Mouse (Mus musculus) C2C12 (cell line): ENCODE measurements around the gene Tiam1. TPM values are rescaled to one million over a fixed set of nuclear protein-coding genes. Genes with fewer than 3 reads are reported as not detected.

Experiments
- H3K27me3 ChIP-seq: one replicate; pipeline ENCODE4 v1.6.1; 2011; ENCODE audit not compliant: control insufficient read depth, insufficient read depth, insufficient read length
- H3K36me3 ChIP-seq: one replicate; pipeline ENCODE4 v1.6.1; 2011; ENCODE audit not compliant: control insufficient read depth, insufficient read depth
- H3K4me3 ChIP-seq: one replicate; pipeline ENCODE4 v1.5.1; 2011; ENCODE audit warnings: mild to moderate bottlenecking, control low read depth; ENCODE audit not compliant: poor library complexity, insufficient read depth, severe bottlenecking
- H3K79me2 ChIP-seq: one replicate; pipeline ENCODE4 v1.6.1; 2011; ENCODE audit not compliant: control insufficient read depth, insufficient read depth
- H3K79me3 ChIP-seq: one replicate; pipeline ENCODE4 v1.6.1; 2011; ENCODE audit warnings: low read depth, control low read depth
- H3ac ChIP-seq: one replicate; pipeline ENCODE3; 2011; ENCODE audit warnings: low read depth; ENCODE audit not compliant: control insufficient read depth, insufficient read length
- CEBPB ChIP-seq: IDR thresholded peaks from one replicate; pipeline ENCODE4 v1.6.1; 2011; ENCODE audit warnings: low read depth, mild to moderate bottlenecking, control low read depth, moderate library complexity
- CTCF ChIP-seq: IDR thresholded peaks from one replicate; pipeline ENCODE4 v1.5.1; 2011; ENCODE audit not compliant: control insufficient read depth, insufficient read depth, insufficient read length
- FOSL1 ChIP-seq: IDR thresholded peaks from one replicate; pipeline ENCODE4 v1.8.0; 2011; ENCODE audit warnings: mild to moderate bottlenecking, low read length; ENCODE audit not compliant: poor library complexity, insufficient read depth, severe bottlenecking
- MAX ChIP-seq: IDR thresholded peaks from one replicate; pipeline ENCODE4 v1.6.1; 2011; ENCODE audit warnings: mild to moderate bottlenecking, control low read depth
- MYOD1 ChIP-seq: IDR thresholded peaks from one replicate; pipeline ENCODE4 v1.6.1; 2011; ENCODE audit warnings: low read depth; ENCODE audit not compliant: control insufficient read depth, insufficient read length
- MYOG ChIP-seq: IDR thresholded peaks from one replicate; pipeline ENCODE4 v1.6.1; 2011; ENCODE audit not compliant: control insufficient read depth, insufficient read length; ENCODE audit errors: extremely low read depth
- USF1 ChIP-seq: IDR thresholded peaks from one replicate; pipeline ENCODE4 v1.6.1; 2011; ENCODE audit warnings: low read depth, mild to moderate bottlenecking, control low read depth, moderate library complexity
- polyA plus RNA-seq: library from polyadenylated mRNA; unstranded; fragments of >200 nt; fragmentation: generic; extraction: Trizol; gene quantifications from one replicate; pipeline ENCODE4 v1.2.1, GENCODE M21; 2012; ENCODE audit warnings: missing spikeins

The Tiam1 gene
- polyA plus RNA-seq, 1 experiment: 6.9 TPM

DNA sequence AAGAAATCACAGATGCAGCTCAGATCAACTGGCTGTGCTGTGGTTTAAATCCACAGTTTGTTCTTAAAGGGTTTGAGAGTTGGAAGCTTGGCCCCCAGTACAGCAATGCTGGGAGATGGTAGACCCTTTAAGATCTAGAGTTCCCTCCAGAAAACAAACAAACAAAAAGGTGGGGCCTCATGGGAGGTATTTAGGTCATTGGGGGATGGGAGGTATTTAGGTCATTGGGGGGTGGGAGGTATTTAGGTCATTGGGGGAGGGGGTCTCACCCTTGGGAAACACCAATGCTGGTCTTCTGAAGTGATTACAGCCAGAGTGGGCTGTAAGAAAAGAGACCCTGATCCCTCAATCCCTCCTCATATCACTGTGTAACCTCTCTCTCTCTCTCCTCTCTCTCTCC, 257.0 kb downstream of the Tiam1 start:
- Histone ChIP-seq H3K79me3 (no peaks in the 10 kb centered on the region), H3K27me3 (no peaks in the 10 kb centered on the region), H3K36me3 (no peaks in the 10 kb centered on the region), H3K4me3 (no peak overlapping the region), H3ac (no peak overlapping the region), H3K79me2 (no peaks in the 10 kb centered on the region)
- TF ChIP-seq MYOD1 (no peak), USF1 (no peak), CTCF (no peak), CEBPB (no peak), MAX (no peak), FOSL1 (no peak), MYOG (no peak)

DNA sequence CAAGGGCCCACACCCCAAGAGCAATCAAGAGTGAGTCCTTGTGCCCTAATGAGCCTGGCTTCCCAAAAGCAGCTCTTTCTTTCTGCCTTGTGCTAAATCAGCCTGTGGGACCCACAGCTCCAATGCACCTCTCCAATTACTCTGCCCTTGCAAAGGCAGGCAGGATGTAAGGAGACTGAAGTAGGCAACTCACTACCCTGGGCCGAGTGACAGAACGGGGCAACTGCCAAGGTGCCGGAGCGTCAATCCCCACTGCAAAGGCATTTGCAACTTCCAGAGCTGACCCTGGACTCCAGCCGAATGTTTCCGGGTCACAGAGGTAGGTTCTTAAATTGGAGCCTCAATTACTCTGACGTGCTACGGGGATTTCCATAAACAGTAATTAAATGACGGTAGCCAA, 257.9 kb downstream of the Tiam1 start:
- H3K79me3 ChIP-seq: no peaks in the 10 kb centered on the region
- H3K36me3 ChIP-seq: no peaks in the 10 kb centered on the region
- no peak overlapping the region for H3ac ChIP-seq
- no peaks in the 10 kb centered on the region for H3K79me2 ChIP-seq
- TF ChIP-seq MAX: no peak
- no peak for TF ChIP-seq USF1
- TF ChIP-seq MYOG: no peak
- no peak for TF ChIP-seq CTCF
- no peak for TF ChIP-seq FOSL1
- no peak overlapping the region for H3K4me3 ChIP-seq
- no peaks in the 10 kb centered on the region for H3K27me3 ChIP-seq

DNA sequence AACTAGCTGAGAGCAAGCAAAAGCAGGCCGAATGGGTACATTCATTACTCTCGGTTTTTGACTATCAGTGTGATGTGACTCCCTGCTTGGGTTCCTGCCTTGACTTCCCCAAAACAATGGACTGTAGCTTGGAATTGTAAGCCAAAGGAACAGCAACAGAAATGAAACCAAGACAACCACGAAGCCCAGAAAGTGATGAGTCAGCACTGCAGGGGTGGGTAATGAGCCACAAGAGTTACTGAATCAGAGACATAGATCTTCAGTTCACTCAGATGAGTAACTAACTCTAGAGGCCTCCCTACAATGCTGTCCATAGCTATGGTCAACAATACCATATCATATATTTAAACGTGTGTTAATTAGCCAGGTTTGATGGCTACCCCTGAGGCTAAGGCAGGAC, 259.7 kb downstream of the Tiam1 start:
- TF ChIP-seq CTCF (no peak), FOSL1 (no peak), MYOD1 (no peak), USF1 (no peak), MAX (no peak), CEBPB (no peak), MYOG (no peak)
- Histone ChIP-seq H3K79me2 (no peaks in the 10 kb centered on the region), H3K79me3 (no peaks in the 10 kb centered on the region), H3ac (no peak overlapping the region), H3K36me3 (no peaks in the 10 kb centered on the region), H3K27me3 (no peaks in the 10 kb centered on the region), H3K4me3 (no peak overlapping the region)

- no peak overlapping the region for H3ac ChIP-seq
- no peaks in the 10 kb centered on the region for H3K79me2 ChIP-seq
- H3K36me3 ChIP-seq: no peaks in the 10 kb centered on the region
- no peak overlapping the region for H3K4me3 ChIP-seq
- no peaks in the 10 kb centered on the region for H3K27me3 ChIP-seq
- H3K79me3 ChIP-seq: no peaks in the 10 kb centered on the region
- TF ChIP-seq FOSL1: no peak
- TF ChIP-seq MYOG: no peak
- TF ChIP-seq MYOD1: no peak
- TF ChIP-seq USF1: no peak
- no peak for TF ChIP-seq MAX
These were observed 260.9 kb downstream of the Tiam1 start for GRCm38 (mm10) chr16:89882477-89883234.

- no peak for TF ChIP-seq CTCF
- no peak for TF ChIP-seq CEBPB
- TF ChIP-seq MYOD1: no peak
- TF ChIP-seq MAX: no peak
- no peak for TF ChIP-seq MYOG
- no peak for TF ChIP-seq FOSL1
- no peak for TF ChIP-seq USF1
- Histone ChIP-seq H3K4me3 (no peak overlapping the region), H3K79me3 (no peaks in the 10 kb centered on the region), H3K36me3 (no peaks in the 10 kb centered on the region), H3K27me3 (no peaks in the 10 kb centered on the region), H3K79me2 (no peaks in the 10 kb centered on the region), H3ac (no peak overlapping the region)
These were observed 266.4 kb downstream of the Tiam1 start for GRCm38 (mm10) chr16:89877206-89877605.

- Histone ChIP-seq H3ac (no peak overlapping the region), H3K79me3 (no peaks in the 10 kb centered on the region)
- TF ChIP-seq MYOG: no peak
- TF ChIP-seq MYOD1: no peak
- TF ChIP-seq CTCF: no peak
- TF ChIP-seq FOSL1: no peak
- TF ChIP-seq CEBPB: no peak
- no peak for TF ChIP-seq USF1
These were observed 267.5 kb downstream of the Tiam1 start for GRCm38 (mm10) chr16:89876079-89876478.

More at GRCm38 (mm10) chr16:89876079-89876478, 267.5 kb downstream of the Tiam1 start:
- Histone ChIP-seq H3K27me3 (no peaks in the 10 kb centered on the region), H3K4me3 (no peak overlapping the region), H3K79me2 (no peaks in the 10 kb centered on the region), H3K36me3 (no peaks in the 10 kb centered on the region)
